Mouse (Mus musculus) forebrain, embryonic 16.5 days (tissue): ENCODE data around the gene Hmgcl. TPM values are rescaled to one million over a fixed set of nuclear protein-coding genes. Genes with fewer than 3 reads are reported as not detected.
"Not testable (repeated sequence)": the region's sequence is repeated elsewhere in the genome, so short reads cannot be mapped to it uniquely, and the experiment has no call there.

Experiments
- ATAC-seq: fragments of 200-750 bp; cut with Nextera tagmentation; 2 replicates; pipeline ENCODE4 v1.8.0; 2017; ENCODE audit warnings: mild to moderate bottlenecking, moderate library complexity
- H3K27ac ChIP-seq: fragments of 300-500 bp; sonication (generic); 2 replicates; pipeline ENCODE4 v1.5.1; 2014; ENCODE audit warnings: low read length, control low read depth
- H3K27me3 ChIP-seq: fragments of 300-500 bp; sonication (generic); replicated peaks from 2 replicates; pipeline ENCODE4 v1.6.1; 2014; ENCODE audit warnings: low read length; ENCODE audit not compliant: control insufficient read depth, insufficient read depth
- H3K36me3 ChIP-seq: fragments of 300-500 bp; sonication (generic); 2 replicates; pipeline ENCODE4 v1.6.1; 2014; ENCODE audit not compliant: control insufficient read depth, insufficient read depth
- H3K4me1 ChIP-seq: fragments of 300-500 bp; sonication (generic); replicated peaks from 2 replicates; pipeline ENCODE4 v1.6.1; 2014; ENCODE audit warnings: low read length; ENCODE audit not compliant: control insufficient read depth, insufficient read depth
- H3K4me2 ChIP-seq: fragments of 300-500 bp; sonication (generic); 2 replicates; pipeline ENCODE4 v1.6.1; 2014; ENCODE audit warnings: mild to moderate bottlenecking, low read length, control low read depth
- H3K4me3 ChIP-seq: fragments of 300-500 bp; sonication (generic); replicated peaks from 2 replicates; pipeline ENCODE4 v1.5.1; 2014; ENCODE audit warnings: mild to moderate bottlenecking, low read length, control low read depth
- H3K9ac ChIP-seq: fragments of 300-500 bp; sonication (generic); replicated peaks from 2 replicates; pipeline ENCODE4 v1.6.1; 2014; ENCODE audit warnings: low read depth, low read length, control low read depth
- H3K9me3 ChIP-seq: fragments of 300-500 bp; sonication (generic); 2 replicates; pipeline ENCODE4 v1.6.1; 2016; ENCODE audit warnings: low read length; ENCODE audit not compliant: control insufficient read depth
- WGBS: fragments of 180-500 bp; shearing (Covaris S2); extraction: QIAGEN DNeasy Blood & Tissue Kit; methylation state at CpG from one replicate; pipeline ENCODE4 v1.1.7; 2014; 5-methylcytosine and 5-hydroxymethylcytosine counted together
- polyA plus RNA-seq: library from polyadenylated mRNA; unstranded; fragments of >200 nt; fragmentation: Nextera tagmentation; extraction: Ambion mirVana; gene quantifications from 2 replicates; pipeline ENCODE4 v1.2.1, GENCODE M21; 2015

Hmgcl gene
- polyA plus RNA-seq, 1 experiment from 2014 or later, result 67.9 TPM

DNA sequence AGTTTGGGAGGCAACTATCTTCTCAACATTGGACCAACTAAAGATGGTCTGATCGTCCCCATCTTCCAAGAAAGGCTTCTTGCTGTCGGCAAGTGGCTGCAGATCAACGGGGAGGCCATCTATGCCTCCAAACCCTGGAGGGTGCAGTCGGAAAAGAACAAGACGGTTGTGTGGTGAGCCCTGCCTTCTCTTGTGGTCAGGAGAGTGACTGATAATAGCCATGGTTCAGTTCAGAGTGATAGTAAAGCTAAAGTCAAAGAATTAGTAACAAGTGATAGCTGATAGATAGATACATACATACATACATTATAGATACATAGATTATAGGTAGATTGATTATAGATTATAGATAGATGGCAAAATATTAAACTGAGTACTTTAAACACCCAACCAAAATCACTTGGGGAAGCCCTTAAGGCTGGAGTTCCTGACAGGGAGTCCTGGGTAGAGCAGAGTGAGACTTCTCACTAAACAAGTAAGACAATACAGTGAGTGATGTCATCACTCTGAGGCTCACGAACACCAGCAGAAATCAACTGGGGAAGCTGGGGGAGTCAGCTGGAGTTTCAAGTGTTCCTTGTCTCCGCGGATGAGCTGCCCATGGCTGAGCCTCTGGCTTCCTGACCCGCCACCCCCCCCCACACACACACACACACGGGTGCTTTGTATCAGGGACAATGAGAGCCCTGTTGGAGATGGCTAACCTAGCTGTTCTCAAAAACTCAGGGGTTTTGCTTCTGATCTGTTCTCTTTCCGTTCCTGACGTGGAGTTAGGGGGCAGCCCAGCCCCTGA lies 11.3 kb upstream of the Hmgcl start:
- no peak for ATAC-seq
- Histone ChIP-seq H3K4me3 (no peak overlapping the region), H3K9me3 (no peaks in the 10 kb centered on the region), H3K4me1 (no peaks in the 10 kb centered on the region), H3K9ac (no peak overlapping the region), H3K36me3 (no peaks in the 10 kb centered on the region), H3K27ac (no peak overlapping the region), H3K4me2 (no peak overlapping the region), H3K27me3 (no peaks in the 10 kb centered on the region)
- WGBS, result 49% methylated on average over 12 of the region's 12 CpGs

DNA sequence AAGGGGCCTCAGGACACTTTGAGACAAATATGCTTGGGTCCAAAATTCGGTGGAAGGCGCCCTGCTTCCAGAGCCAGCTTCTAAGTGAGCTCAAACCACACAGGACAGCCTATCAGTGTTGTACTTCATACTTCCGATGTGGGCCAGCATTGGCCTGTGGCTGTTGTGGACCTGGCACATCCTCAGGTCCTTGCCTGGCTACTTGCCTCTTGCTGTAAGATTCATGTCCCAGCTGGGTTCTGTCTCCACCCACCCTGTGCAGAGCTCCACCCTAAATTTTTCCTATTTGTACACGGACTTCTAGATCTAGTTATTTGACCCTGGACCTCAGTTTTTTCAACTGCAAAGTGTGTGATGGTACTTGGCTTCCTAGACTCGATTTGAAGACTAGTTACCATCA lies 10.7 kb upstream of the Hmgcl start:
- no peak for ATAC-seq
- 70% methylated on average over 5 of the region's 5 CpGs for WGBS
- H3K36me3 ChIP-seq, result no peaks in the 10 kb centered on the region
- no peaks in the 10 kb centered on the region for H3K9me3 ChIP-seq
- H3K4me2 ChIP-seq, result no peak overlapping the region
- no peak overlapping the region for H3K9ac ChIP-seq
- H3K4me1 ChIP-seq, result no peaks in the 10 kb centered on the region
- H3K4me3 ChIP-seq, result no peak overlapping the region
- H3K27me3 ChIP-seq, result no peaks in the 10 kb centered on the region
- H3K27ac ChIP-seq, result no peak overlapping the region

DNA sequence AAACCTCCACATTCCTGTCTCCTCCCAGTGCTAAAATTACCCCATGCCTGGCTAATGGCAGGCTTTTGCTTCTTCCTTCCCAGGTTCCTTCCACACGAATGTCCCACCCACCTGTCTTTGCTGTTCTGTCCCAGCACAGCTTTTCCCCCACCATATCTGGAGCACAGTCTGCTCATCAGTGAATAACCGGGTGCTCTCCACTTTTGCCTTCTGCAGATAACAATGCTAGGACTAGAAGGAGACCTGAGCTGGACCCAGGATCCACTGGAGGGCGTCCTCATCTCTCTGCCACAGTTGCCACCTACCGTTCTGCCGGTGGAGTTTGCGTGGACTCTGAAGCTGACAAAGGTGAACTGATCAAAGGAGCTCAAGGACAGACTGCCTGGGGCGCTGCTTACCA lies 7.4 kb upstream of the Hmgcl start:
- no peak overlapping the region for H3K27ac ChIP-seq
- H3K4me1 ChIP-seq, result no peaks in the 10 kb centered on the region
- no peaks in the 10 kb centered on the region for H3K27me3 ChIP-seq
- no peak overlapping the region for H3K4me3 ChIP-seq
- ATAC-seq, result no peak
- peaks cover 3% of the 10 kb centered on the region; the same call in 1 of the 2 replicates for H3K36me3 ChIP-seq
- no peaks in the 10 kb centered on the region for H3K9me3 ChIP-seq
- H3K9ac ChIP-seq, result no peak overlapping the region
- no peak overlapping the region for H3K4me2 ChIP-seq
- 86% methylated on average over 7 of the region's 7 CpGs for WGBS

DNA sequence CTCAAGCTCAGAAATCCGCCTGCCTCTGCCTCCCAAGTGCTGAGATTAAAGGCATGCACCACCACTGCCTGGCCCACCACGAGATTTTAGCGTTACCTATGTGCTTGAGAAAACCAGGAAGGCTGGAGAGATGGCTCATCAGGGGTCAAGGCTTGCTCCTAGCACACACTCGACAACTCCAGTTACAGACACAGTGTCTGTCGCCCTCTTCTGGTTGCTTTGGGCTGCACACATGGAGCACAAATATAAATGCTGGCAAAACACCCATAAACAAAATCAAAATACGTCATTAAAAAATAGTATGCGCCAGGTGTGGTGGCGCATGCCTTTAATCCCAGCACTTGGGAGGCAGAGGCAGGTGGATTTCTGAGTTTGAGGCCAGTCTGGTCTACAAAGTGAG lies 5.2 kb upstream of the Hmgcl start:
- not testable (repeated sequence) for H3K4me1 ChIP-seq, ATAC-seq, H3K4me2 ChIP-seq, H3K4me3 ChIP-seq, H3K36me3 ChIP-seq, H3K9me3 ChIP-seq, H3K27me3 ChIP-seq, H3K9ac ChIP-seq, H3K27ac ChIP-seq
- WGBS, result 80% methylated on average over 8 of the region's 8 CpGs

DNA sequence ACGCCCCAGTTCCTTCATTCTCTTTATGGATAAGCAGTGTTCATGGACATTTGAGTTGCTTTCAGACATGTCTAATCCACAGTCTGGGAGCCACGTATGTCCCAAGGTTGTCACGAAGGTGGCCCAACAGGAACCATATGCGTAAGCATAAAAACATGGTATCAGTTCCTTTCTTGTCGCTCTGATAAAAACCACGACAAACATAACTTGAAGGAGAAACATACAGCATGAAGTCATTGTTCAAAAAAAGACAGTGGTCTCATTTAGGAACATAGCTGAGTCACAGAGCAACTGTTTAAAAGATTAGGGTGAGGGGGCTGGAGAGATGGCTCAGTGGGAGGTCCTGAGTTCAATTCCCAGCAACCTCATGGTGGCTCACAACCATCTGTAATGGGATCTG lies 4.1 kb upstream of the Hmgcl start:
- peaks cover 8% of the 10 kb centered on the region for H3K4me1 ChIP-seq
- H3K9me3 ChIP-seq, result no peaks in the 10 kb centered on the region
- H3K36me3 ChIP-seq, result peaks cover 3% of the 10 kb centered on the region; the same call in 1 of the 2 replicates
- ATAC-seq, result no peak
- H3K27ac ChIP-seq, result no peak overlapping the region
- H3K9ac ChIP-seq, result no peak overlapping the region
- no peak overlapping the region for H3K4me3 ChIP-seq
- no peak overlapping the region for H3K4me2 ChIP-seq
- no peaks in the 10 kb centered on the region for H3K27me3 ChIP-seq
- 93% methylated on average over 6 of the region's 6 CpGs for WGBS

DNA sequence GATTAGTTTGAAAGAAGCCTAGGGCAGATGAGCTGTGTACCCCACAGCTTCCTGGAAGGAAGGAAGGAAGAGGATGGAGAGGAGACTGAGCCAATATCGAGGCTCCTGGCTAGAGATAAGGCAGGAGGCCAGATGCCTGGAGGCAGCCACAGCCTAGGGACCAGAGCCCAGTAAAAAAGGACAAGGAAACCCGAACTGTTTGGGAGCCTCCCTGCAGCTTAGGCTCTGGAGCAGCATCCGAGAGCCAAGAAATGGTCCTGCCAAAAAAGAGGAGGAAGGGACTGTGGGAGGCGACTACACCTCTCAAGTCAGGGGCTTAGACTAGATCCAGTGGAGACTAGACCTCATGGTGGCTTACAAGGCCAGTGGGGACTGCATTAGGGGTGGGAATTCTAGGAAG lies 2.9 kb upstream of the Hmgcl start:
- no peak for ATAC-seq
- no peaks in the 10 kb centered on the region for H3K9me3 ChIP-seq
- no peaks in the 10 kb centered on the region for H3K27me3 ChIP-seq
- H3K9ac ChIP-seq, result no peak overlapping the region
- H3K4me2 ChIP-seq, result no peak overlapping the region
- H3K4me1 ChIP-seq, result peaks cover 17% of the 10 kb centered on the region
- no peak overlapping the region for H3K4me3 ChIP-seq
- H3K27ac ChIP-seq, result no peak overlapping the region
- H3K36me3 ChIP-seq, result peaks cover 3% of the 10 kb centered on the region; the same call in 1 of the 2 replicates
- 50% methylated on average over 4 of the region's 4 CpGs for WGBS

DNA sequence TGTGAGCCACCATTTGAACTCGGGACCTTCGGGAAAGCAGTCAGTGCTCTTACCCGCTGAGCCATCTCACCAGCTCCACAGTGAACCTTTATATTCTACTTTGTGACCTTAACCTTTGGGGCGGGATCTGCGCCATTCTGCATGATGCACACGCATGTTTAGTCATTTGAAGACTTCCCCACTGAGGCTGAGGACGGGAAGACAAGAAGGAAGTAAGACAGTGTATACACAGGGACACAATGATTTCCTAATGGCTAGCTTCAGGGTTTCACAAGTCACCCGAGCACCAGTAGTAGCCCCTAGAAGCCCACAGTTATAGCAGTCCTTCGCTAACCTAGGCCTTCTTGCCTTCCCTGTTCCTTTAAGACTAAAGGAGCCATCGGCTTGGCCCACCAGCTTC lies 542 bp upstream of the Hmgcl start:
- 73% methylated on average over 10 of the region's 10 CpGs for WGBS
- H3K36me3 ChIP-seq, result peaks cover 3% of the 10 kb centered on the region; the same call in 1 of the 2 replicates
- H3K4me1 ChIP-seq, result peaks cover 17% of the 10 kb centered on the region
- H3K4me2 ChIP-seq, result peak overlapping the region; percentile 81
- no peak; the same call in 1 of the 2 replicates for ATAC-seq
- H3K27ac ChIP-seq, result peak overlapping the region; percentile 78
- H3K4me3 ChIP-seq, result peak overlapping the region; percentile 86
- no peaks in the 10 kb centered on the region for H3K9me3 ChIP-seq
- H3K27me3 ChIP-seq, result no peaks in the 10 kb centered on the region
- H3K9ac ChIP-seq, result peak overlapping the region; percentile 53

DNA sequence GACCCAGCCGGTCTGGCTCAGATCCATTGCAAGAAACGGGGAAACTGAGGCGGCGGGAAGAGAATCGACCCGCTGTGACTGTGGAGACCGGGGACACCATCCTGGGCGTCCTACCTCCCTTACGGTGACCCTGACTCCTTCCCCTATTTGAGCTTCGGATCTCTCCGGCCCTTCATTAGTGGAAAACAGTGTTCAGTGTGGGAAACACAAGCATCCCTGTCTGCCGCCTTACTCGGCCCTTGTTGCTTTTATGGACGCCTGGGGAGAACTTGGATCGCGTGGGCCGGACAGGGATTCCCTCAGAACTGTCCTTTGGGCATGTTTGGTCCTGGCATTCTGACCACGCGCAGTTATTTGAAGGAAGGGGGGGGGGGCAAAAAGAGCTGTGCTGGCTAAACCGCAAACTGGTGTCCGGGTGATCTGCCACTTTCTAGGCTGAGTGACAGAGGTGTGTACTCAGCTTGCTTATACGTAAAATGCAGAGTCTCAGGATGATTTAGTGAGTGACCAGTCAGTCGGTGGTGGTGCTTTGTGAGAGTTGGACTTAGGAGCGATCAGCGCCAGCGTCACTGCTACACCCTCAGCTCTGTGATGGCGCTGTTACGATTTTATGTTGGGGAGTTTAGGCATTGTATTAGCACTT lies 532 bp downstream of the Hmgcl start:
- under 1% methylated on average over 28 of the region's 28 CpGs for WGBS
- Histone ChIP-seq H3K9me3 (0 out of 2 replicates have a peak, but pooled peaks cover 2% of the 10 kb centered on the region), H3K36me3 (peaks cover 7% of the 10 kb centered on the region), H3K4me3 (peak overlapping the region; percentile 86), H3K27me3 (no peaks in the 10 kb centered on the region), H3K4me1 (peaks cover 17% of the 10 kb centered on the region), H3K4me2 (peak overlapping the region; percentile 81), H3K9ac (peak overlapping the region; percentile 83), H3K27ac (peak overlapping the region; percentile 50)
- ATAC-seq, result peak; percentile 34

DNA sequence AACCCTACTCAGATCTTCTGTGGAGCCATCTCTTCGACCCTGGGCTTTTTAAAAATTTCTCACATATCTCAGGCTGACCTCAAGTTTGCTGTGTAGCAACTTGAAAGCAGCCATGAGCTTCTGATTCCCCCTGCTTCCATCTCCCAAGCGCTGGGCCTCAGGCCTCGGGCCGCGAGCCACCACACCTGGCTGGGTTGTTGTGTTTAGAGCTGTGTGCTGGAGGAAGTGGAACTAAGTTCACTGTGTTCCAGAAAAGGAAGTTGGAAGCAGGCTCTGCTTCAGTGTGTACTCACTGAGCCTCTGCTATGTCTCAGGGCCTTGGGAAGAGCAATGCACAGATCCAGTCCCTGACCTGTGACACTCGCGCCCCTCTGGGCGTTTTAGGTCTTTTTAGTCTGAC lies 1.9 kb downstream of the Hmgcl start:
- H3K9me3 ChIP-seq, result 0 out of 2 replicates have a peak, but pooled peaks cover 2% of the 10 kb centered on the region
- H3K4me1 ChIP-seq, result peaks cover 17% of the 10 kb centered on the region
- peaks cover 7% of the 10 kb centered on the region for H3K36me3 ChIP-seq
- no peak overlapping the region for H3K27ac ChIP-seq
- no peak overlapping the region for H3K4me2 ChIP-seq
- no peaks in the 10 kb centered on the region for H3K27me3 ChIP-seq
- H3K4me3 ChIP-seq, result no peak overlapping the region
- ATAC-seq, result no peak
- WGBS, result 97% methylated on average over 8 of the region's 8 CpGs
- H3K9ac ChIP-seq, result no peak overlapping the region
